Mouse (Mus musculus) layer of hippocampus, adult 9-10 months (tissue): ENCODE results near the gene Bpifb2.
"Not testable (repeated sequence)": the region's sequence is repeated elsewhere in the genome, so short reads cannot be mapped to it uniquely, and the experiment has no call there.

ENCODE experiments used
- DNase-seq: peaks from one replicate; pipeline ENCODE4 v3.0.0; 2022; ENCODE audit warnings: low spot score

Bpifb2 gene

DNA sequence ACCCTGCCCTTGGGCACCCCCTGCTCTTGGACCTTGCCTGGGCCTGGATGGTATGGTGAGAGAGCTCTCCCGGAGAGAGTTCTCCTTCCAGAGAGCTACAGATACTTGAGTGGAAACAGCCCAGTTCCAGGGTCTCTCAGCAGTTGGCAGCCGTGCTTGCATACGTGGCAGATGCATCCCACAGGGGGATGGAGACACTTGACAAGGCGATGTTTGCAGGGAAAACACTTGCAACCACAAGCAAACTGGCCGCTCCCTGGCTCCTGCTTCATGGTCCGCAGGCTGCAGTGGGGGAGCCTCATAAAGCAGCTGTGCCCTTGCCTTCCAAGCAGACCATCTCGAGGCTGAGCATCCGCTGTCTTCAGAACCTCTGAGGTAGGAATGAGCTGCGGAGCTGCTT lies at the start of gene Bpifb2:
TSS of gene Bpifb2 (plus strand) at position 301 of the 400 bp plus-strand sequence.
- no peak for DNase-seq

DNA sequence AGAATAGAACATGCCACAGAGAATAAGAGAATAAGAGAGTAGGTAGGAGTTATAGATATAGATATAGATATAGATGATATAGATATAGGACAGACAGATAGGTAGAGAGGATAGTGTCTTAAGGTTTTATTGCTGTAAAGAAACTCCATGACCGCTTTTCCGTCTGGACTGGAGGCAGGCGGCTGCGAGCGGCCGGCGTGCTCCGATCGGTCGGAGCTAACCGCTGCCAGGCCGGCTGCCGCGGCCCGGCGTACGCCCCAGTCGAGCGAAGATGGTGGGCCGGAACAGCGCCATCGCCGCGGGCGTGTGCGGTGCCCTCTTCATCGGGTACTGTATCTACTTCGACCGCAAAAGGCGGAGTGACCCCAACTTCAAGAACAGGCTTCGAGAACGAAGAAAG lies 48.9 kb upstream of the Bpifb2 start:
- DNase-seq = not testable (repeated sequence)

DNA sequence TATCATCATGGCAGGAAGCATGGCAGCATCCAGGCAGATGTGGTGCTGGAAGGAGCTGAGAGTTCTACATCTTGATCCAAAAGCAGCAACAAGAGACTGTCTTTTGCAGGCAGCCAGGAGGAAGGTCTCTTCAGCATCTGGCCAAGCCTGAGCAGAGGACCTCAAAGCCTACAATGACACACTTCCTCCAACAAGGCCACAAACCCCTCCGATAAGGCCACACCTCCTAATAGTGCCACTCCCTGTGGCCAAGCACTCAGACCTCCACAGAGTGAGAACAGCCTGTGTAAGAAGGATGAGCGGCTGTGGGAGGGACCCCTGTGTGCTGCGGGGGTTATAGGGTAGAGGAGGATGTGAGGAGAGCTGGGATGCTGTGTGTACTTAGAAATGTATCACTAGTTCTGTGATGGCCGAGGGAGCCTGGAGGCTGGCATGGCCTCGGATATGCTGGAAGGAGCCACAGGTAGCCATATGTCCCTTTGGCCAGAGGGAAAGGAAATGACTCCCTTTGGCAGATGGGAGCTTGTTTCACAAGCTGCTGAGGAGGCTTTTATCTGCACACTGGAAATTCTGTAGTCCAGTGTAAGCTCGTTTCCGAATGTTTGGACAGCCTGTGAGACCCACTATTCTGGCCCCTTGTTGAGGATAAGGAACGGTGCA lies 47.5 kb upstream of the Bpifb2 start:
- DNase-seq = no peak

DNA sequence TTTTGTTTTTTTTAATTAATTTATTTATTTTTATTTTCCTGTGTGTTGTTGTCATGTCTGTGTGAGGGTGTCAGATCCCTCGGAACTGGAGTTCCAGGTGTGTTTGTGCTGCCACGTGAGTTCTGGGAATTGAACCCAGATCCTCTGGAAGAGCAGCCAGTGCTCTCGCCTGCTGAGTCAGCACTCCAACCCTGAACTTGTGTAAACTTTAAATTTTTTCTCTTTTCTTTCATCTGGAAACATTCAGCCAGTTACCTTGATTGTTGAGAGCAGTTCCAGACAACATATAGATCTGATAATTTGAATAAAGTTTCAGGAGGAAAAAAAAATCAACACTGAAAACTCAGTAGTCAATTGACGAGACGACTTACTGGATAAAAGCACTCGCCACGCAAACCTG lies 46.1 kb upstream of the Bpifb2 start:
- DNase-seq = no peak

DNA sequence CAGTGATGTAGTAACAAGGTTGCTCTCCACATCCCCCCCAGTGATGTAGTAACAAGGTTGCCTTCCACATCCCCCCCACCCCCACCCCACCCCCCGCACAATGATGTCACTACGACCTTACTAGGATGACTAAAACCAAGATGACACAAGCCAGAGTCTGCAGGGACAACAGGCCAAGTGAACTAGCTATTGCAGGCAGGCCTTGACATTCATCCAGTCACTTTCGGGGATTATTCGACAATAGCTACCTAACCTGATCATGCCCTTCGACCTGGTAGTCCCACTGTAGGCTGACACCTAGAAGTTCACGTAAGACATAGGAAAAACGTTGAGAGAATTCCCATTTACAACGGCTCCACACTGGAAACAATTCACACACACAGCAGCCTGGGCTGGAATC lies 41.6 kb upstream of the Bpifb2 start:
- DNase-seq = no peak

DNA sequence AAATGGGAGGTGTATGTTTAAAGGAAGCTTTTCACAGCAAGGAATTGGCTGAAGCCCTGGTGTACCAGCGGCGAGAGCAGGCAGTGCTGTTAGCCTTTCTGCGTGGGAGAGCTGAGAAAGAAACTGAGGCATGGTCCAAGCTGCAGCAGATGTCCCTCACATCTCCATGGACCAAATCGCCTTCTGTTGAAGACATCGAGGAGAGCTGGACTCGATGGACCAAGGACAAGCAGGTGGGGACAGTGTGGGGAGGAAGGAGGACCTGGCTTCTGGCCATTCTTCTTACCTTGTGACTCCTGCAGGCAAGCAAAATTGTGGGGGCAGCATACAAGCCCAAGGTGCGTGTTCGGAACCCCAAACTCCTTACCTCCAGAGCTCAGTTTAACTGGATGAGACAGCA lies 32.0 kb upstream of the Bpifb2 start:
- DNase-seq = no peak

DNA sequence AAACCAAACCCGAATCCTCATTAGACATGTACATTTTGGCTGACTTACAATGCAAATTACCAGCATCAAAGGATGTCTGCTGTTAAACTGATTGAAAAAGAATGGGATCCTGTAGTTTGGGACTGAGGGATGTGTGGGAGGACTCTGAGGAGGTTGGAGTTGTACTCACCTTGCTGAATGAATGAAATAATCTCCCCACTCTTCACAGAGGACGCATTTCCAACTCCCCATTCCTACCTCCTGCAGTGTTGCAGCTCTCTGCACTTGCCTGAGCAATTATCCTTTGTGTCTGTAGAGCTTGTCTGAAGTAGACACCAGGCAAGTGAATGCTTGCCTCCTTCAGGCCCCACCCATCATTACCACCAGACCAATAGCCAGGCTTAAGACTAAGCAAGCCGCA lies 26.5 kb upstream of the Bpifb2 start:
- DNase-seq = no peak

DNA sequence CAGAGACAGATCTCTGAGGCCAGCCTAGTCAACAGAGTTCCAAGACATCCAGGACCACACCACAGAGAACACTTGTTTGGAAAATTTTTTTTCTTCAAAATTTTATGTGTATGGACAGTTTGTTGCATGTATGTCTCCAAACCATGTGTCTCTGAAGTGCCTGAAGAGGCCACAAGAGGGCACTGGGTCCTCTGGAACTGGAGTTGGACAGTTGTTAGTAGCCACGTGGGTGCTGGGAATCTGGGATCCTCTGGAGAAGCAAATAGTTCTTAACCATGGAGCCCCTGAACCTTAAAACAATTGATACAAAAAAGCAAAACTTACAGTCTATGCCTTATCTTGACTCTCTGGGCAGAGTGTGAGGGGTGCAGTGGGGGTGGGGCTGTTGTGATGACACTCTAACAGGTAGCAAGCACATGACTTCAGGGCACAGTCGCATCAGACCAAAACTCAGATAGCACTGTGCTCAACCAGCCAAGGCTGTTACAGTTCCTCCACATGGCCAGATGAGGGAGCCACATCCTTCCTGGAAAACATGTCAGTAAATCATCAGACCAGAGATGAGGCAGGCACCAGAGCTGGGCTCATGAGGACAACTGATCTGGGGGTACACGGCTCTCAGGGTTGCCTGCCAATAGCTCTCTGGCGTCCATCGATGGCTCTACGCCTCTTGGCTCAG lies 24.4 kb upstream of the Bpifb2 start:
- no peak for DNase-seq

DNA sequence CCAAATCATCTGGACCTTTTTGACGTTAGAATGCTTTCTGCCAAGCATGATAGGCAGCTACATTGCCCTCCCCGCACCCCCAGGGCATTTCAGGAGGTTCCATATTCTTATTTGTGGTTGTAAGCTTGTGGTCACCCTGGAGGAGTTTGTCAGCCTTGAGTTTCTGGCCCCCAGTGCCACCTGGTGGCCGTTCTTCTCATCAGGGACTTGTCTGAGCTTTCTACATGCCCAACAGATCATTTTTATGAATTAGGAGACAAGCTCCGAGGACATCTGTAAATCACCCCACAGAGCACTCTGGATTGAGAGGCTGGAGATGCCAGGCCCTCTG lies 23.9 kb upstream of the Bpifb2 start:
- peak; percentile 33 for DNase-seq

DNA sequence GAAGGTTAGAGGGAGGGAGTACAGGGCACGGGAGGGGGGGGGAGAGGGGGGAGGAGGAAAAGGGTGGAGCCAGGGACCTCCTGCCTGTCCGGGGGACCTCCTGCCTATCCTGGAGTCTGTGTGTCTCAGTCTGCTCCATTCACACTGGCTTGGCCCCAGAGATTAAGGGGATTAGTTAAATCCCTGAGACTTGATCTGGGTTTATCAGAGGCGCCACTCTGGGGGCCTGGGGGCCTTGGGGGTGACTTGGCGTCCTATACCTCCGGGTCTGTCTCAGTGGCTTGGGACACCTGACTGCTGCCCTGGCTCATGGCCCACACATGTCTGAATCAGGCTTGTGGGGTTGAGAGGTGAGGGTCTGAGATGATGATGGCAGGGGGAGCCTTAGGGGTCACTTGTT lies 21.3 kb upstream of the Bpifb2 start:
- DNase-seq = no peak

DNA sequence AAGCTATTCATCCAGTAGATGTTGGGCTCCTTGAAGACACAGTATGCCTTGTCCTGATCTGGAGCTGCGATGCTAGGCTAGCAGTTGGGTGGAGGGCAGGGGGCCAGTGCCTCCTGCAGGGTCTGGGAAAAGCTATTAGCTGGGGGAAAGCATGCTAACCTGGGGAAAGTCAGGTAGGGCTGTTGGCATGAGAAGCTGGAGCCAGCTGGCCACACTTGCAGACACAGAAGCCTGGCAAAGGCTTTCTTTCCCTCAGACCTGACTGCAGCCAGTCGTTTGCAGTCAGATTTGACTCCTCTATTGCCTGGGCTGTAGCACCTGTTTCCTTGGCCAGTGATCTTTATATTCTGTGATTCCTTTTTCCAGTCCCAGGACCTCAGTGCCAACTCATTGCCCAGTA lies 15.3 kb upstream of the Bpifb2 start:
- no peak for DNase-seq

DNA sequence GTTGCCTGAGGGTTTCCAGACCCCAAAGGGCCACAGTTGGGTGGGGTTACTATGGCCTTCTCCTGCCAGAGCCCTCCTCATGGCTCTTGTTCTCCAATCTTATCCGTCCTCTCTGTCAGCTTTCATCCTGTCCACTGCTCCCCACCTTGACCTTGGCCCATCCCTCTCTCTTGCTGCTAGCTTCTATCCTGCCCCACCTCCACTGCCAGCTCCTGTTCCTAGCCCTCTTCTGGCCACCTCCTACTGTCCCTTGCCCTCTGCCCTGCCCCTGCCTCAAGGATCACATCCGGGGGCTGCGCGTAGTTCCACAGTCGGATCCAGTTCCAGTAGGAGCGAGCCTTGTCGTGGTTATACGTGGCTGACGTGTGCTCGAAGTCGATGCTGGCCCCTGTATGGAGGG lies 14.5 kb upstream of the Bpifb2 start:
- no peak for DNase-seq

DNA sequence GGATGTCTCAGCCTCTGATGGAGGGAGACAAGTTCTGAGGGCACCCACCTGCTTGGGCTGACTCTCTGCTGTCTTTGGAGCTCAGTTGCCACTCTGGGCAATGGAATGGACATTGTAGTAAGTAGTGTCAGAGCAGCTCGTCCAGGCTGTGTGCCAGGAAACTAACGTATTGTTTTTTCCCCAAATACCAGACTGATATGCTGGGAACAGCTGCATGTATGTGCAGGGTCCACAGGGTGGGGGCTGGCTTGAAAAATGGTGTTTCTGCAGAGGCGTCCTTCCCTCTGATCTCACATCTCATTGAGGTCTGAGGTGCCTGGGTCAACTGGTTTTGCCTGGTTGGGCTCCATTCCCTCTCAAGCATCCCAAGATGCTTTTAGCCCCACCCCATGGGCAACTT lies 14.1 kb upstream of the Bpifb2 start:
- DNase-seq = no peak

DNA sequence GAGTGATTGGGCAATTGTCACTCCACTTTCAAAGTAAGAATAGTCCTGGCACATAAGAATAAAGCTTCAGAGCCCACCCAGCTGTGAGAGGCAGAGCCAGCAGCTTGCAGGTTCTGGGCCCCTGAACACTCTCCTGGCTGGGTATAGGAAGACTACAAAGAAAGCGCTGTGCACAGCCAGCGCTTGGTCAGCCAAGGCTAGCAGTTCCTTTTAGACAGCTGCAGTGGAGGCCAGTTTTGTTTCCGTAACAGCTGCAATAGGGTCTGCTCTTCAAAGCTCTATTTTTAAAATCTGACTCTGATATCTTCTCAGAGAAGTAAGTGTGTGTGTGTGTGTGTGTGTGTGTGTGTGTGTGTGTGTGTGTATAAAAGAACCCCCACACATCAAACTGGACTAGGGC lies 12.9 kb upstream of the Bpifb2 start:
- DNase-seq = no peak

DNA sequence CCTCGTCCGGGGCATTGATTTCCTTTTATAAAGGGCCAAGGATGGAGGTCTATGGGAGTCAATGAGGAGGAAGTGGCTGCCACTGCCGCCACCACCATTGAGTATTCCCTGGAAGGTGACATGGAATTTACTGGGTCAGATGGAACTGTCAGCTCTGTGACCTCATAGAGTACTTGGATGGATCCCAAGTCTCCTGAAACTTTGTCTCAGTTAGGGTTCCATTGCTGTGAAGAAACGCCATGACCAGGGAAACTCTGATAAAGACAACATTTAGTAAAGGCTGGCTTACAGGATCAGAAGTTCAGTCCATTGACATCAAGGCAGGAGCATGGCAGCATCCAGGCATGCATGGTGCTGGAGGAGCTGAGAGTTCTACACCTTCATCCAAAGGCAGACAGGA lies 3.9 kb upstream of the Bpifb2 start, which contains the start of gene Sun5:
TSS of gene Sun5 (minus strand) at position 101 of the 400 bp plus-strand sequence.
- no peak for DNase-seq

DNA sequence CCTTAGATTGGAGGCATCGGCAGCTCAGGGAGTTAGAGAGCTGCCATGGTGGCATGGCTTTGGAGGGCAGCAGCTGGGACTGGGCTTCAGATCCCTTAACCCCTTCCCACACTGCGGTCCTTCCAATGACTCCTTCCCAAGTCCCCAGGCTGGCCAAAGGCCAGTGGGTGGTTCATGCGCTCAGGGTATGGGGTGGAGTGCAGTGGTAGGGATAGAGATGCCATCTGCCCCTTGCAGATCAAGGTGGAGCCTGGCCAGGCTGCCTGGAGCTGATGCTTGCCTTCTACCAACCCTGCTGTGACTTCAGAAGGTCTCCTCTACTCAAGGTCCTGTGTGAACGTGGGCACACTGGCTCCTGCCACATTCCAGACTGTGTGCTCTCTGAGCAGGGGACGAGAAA lies 24.3 kb downstream of the Bpifb2 start:
- no peak for DNase-seq

DNA sequence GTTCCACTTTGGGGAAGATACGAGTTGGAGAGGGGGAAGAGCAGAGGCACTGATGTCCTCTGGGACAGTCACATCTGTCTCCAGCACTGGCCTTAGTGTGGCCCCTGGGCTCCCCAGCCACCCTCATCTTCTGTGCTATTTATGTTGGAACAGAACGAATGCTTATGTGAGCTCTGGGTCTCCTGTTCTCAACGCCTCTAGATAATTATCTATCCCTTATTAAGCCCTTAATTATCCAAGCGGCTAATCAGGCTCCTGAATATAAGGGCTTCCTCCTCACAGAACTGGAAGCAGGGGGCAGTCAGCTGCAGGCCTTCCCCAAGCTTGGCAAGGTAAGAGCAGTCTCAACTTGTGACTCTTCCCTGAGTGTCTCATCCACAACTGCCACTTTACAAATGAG lies 25.2 kb downstream of the Bpifb2 start, which contains the start of gene Bpifb6:
TSS of gene Bpifb6 (plus strand) at position 301 of the 400 bp plus-strand sequence.
- no peak for DNase-seq

DNA sequence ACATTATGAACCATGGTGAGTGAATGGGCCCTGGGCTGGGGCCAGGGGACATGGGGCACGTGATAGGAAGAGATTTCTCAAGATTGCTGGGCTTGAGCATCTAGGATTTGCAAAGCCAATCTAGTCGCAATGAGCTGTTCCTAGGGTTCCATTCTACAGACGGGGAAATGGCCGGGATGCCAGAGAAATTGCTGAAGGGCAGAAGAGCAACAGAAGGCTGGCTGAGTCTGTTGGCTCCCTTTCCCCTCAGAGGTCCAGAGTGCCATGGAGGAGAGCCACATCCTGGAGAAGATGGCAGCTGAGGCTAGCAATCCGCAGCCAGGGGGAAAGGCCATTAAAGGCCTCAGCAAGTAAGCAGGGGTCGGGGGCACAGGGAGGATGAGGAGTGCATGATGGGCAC lies 27.9 kb downstream of the Bpifb2 start:
- no peak for DNase-seq

DNA sequence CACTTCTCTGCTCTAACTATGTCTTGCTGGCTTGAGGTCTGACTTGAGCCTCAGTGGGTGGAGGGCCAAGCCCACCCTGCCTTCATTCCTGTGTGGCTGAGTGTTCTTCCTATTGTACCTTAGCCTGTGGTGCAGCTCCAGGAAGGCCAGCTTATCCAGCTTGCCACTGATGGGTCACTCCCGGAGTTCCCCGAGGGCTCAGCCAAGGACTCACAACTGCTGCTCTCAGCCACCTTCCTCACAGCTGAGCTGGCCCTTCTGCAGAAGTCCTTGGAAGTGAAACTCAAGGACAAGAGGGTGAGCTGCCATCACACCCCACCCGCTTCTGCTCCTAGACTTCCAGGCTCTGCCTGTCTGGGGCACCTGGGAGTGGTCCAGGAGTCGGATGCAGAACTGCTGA lies 31.8 kb downstream of the Bpifb2 start:
- no peak for DNase-seq

DNA sequence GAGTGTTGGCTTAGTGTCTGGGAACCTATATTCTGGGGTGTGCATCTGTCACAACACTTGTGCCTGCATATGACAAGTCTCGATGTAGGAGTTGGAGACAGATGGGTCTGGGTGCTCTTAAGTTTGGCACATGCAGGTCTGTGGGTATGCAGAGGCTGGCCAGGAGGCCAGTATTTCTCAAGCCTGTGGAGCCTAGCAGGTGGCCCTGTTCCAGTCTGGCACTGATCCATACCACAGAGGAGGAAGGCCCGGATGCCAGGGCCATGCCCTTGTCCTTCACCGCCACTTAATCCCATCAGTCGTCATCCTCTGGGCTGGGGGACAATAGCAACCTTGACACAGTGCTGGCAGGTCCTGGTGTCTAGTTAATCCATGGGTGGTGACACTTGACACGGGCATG lies 39.3 kb downstream of the Bpifb2 start:
- DNase-seq = peak; percentile 29

DNA sequence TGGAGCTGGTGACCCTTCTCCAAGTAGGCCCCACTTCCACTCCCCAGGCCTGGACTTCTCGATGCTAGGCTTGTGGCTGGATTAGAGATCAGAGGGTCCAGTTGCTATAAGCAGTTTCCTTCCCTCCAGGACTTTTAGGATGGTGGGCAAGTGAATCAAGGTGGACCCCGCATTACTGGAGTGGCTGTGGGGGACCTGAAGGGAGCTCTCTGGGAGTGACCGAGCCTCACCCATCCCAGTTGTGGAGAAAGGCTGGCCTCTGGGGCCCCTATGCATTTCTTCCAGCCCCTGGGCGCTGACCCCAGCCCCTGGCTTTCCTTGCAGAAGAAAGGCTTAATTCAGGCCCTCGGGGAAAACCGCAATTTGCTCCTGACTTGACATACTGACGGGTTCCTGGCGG lies 43.1 kb downstream of the Bpifb2 start, which contains the start of gene Bpifb3:
TSS of gene Bpifb3 (plus strand) at position 301 of the 400 bp plus-strand sequence.
- no peak for DNase-seq

DNA sequence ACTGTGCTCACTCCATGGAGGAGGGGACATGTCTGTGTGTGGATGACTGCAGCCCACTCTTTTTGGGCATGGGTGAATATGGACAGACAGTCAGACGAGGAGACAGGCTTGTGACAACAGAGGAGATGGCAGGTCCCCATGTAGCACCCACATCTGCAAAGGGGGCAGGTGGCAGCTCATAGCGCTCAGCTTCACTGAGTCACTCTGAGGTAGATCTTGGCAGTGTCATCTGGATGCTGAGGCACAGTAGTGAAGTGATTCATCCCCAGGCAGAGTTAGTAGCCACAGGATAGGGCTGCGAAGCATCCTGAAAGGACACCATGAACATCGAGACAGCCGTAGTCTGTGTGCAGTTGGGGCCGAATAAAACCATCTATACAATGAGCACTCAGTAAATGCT lies 46.4 kb downstream of the Bpifb2 start:
- no peak for DNase-seq

DNA sequence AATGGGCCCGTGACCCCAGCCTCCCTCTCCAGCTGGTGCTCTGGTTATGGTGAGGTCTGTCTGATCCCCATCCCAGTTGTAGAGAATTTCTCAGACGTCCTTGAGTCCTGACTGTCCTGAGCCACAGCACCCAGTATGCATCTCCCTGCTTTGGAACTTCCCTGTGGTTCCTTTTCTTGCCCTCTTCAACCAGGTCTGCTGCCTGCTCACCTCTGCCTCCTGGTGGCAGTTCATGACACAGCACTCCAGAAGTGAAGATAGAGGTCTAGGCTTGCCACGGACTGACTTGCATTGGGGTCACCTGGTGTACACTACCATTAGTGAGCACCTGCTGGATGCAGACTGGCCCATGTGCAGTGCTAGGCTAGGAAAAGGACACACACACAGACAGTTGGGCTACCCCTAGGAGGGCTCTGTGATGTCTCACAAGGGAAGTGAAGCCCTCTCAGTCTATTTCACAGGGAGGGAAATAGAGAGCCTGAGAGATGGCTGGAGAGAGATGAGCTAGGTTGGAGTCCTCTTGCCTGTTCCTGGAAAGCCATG lies 55.1 kb downstream of the Bpifb2 start:
- DNase-seq = no peak

DNA sequence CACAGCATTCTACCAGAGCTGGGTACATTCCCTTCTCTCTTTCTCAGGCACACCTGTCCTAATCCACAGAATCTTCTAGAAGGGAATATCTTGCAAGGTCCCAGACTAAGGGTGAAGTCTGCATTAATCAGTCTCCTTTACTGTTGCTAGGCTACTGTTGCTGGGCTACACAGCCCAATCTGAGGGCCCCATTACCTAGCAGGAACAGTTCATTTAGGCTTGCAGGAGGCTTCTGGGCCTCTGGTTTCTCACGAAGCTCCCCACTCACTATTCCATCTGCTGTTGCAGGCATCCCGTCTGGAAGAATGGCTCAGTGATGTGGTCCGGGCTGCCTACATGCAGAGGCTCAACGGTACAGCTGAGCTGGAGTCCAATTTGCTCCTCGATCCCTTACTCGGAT lies 56.3 kb downstream of the Bpifb2 start:
- no peak for DNase-seq
